In the genomic region with DNA sequence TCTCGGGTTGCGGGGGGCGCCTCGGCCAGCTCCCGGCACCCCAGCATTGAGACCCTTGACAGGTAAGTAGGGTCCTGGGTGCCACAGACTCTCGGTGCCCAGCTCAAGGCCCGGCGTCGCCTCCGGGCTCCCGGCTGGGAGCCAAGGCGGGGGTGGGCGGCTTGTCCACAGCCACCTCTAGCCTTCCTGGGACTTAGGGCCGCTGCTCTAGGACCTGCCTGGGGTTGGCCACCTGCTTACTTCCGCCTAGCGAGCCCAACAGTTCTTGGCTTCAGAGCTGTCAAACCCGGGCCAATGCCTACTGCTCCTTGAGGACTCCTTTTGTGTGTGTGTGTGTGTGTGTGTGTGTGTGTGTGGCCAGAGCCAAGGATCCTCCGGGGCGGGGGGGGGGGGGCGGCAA, we compare ENCODE assay signal across 8 mouse cellular contexts. TPM values are rescaled to one million over a fixed set of nuclear protein-coding genes. Genes with fewer than 3 reads are reported as not detected.
DNase-seq lines count a peak whose midpoint lies in the region; ATAC-seq and TF ChIP-seq lines count a peak whose summit lies in the region.

No protein-coding gene starts in this region.

- no peaks in the 10 kb centered on the region for H3K9me3 ChIP-seq in liver, embryonic 14.5 days (ENCODE audit: control insufficient read depth, low read length)
- H3K9me3 ChIP-seq in neural tube, embryonic 15.5 days (replicated peaks) = no peaks in the 10 kb centered on the region

- DNase-seq in urinary bladder, postnatal 14 days (ENCODE audit: low spot score) = peak; percentile 6
- DNase-seq in urinary bladder, postnatal 10 days (ENCODE audit: low spot score) = no peak
- peak; percentile 58 to 63 for DNase-seq in cerebellum, postnatal 10 days
- DNase-seq in gastrocnemius, adult 2 months = peak; percentile 58
- DNase-seq in kidney, adult 2 months = peak; percentile 41
- DNase-seq in liver, embryonic 14.5 days (ENCODE audit: low read depth in 3 of 3, low spot score in 3 of 3) = no peak
- DNase-seq in thymus, postnatal 4 days = peak; percentile 35

- no peak for TF ChIP-seq POLR2A in kidney, adult 2 months (IDR thresholded peaks at IDR 0.05; ENCODE audit: low read depth, low read length)

- no peak for TF ChIP-seq EP300 in liver, embryonic 14.5 days (IDR thresholded peaks at IDR 0.05; ENCODE audit: low read depth)

- 0% methylated on average over 14 of the region's 20 CpGs for WGBS in kidney, adult 2 months
- WGBS in liver, embryonic 14.5 days (ENCODE audit: insufficient replicate concordance) = 17% methylated on average over 18 of the region's 20 CpGs
- 29% methylated on average over 12 of the region's 20 CpGs for WGBS in neural tube, embryonic 15.5 days

- no peaks in the 10 kb centered on the region for H3K27me3 ChIP-seq in kidney, adult 2 months (replicated peaks; ENCODE audit: control insufficient read depth, insufficient read depth, low read length)
- H3K27me3 ChIP-seq in liver, embryonic 14.5 days (ENCODE audit: control insufficient read depth, insufficient read depth, low read length) = no peaks in the 10 kb centered on the region
- H3K27me3 ChIP-seq in neural tube, embryonic 15.5 days (replicated peaks) = no peaks in the 10 kb centered on the region

- intact Hi-C loops in gastrocnemius, adult 2 months (cut with DNase I) = no loop called here

- H3K27ac ChIP-seq in gastrocnemius, adult 2 months = peak overlapping the region; percentile 92
- peak overlapping the region; percentile 70 for H3K27ac ChIP-seq in kidney, adult 2 months (ENCODE audit: insufficient read depth, low read depth, low read length)
- H3K27ac ChIP-seq in liver, embryonic 14.5 days = no peak overlapping the region
- peak overlapping the region; percentile 80 for H3K27ac ChIP-seq in neural tube, embryonic 15.5 days (replicated peaks)

- no peaks in the 10 kb centered on the region for H3K4me1 ChIP-seq in kidney, adult 2 months (ENCODE audit: control insufficient read depth, insufficient read depth, low read length)
- H3K4me1 ChIP-seq in liver, embryonic 14.5 days (replicated peaks; ENCODE audit: control insufficient read depth in 2 of 2, insufficient read depth in 2 of 2, low read length in 1 of 2) = 0 out of 4 replicates have a peak, but pooled peaks cover 0 to 2% of the 10 kb centered on the region in 2 experiments
- no peaks in the 10 kb centered on the region for H3K4me1 ChIP-seq in neural tube, embryonic 15.5 days

- peak overlapping the region; percentile 87 for H3K4me3 ChIP-seq in gastrocnemius, adult 2 months
- peak overlapping the region; percentile 66 for H3K4me3 ChIP-seq in kidney, adult 2 months (ENCODE audit: insufficient read depth, low read depth, low read length)
- H3K4me3 ChIP-seq in liver, embryonic 14.5 days (ENCODE audit: insufficient read depth in 1 of 2, low read depth in 2 of 2, low read length in 2 of 2) = peak overlapping the region; percentile 63 to 84
- peak overlapping the region; percentile 62 for H3K4me3 ChIP-seq in neural tube, embryonic 15.5 days (replicated peaks)

- ATAC-seq in liver, embryonic 14.5 days (ENCODE audit: insufficient read depth) = peak; percentile 73
- peak; percentile 82 for ATAC-seq in neural tube, embryonic 15.5 days (ENCODE audit: low FRiP score)

- H3K4me2 ChIP-seq in liver, embryonic 14.5 days (ENCODE audit: low read depth) = peak overlapping the region; percentile 71
- peak overlapping the region; percentile 57 for H3K4me2 ChIP-seq in neural tube, embryonic 15.5 days

- peak overlapping the region; percentile 81 for H3K9ac ChIP-seq in liver, embryonic 14.5 days (replicated peaks)
- H3K9ac ChIP-seq in neural tube, embryonic 15.5 days (replicated peaks) = peak overlapping the region; percentile 69

- no peak for TF ChIP-seq CTCF in gastrocnemius, adult 2 months (IDR thresholded peaks at IDR 0.05)
- no peak for TF ChIP-seq CTCF in kidney, adult 2 months (conservative IDR thresholded peaks at IDR 0.05; ENCODE audit: insufficient read depth, insufficient read length, low read depth, low read length)
- no peak for TF ChIP-seq CTCF in liver, embryonic 14.5 days (IDR thresholded peaks at IDR 0.05; ENCODE audit: low read depth)

- no peaks in the 10 kb centered on the region for H3K36me3 ChIP-seq in kidney, adult 2 months (ENCODE audit: control insufficient read depth, insufficient read depth, low read length)
- H3K36me3 ChIP-seq in liver, embryonic 14.5 days (replicated peaks; ENCODE audit: control insufficient read depth, insufficient read depth, low read depth) = no peaks in the 10 kb centered on the region
- no peaks in the 10 kb centered on the region for H3K36me3 ChIP-seq in neural tube, embryonic 15.5 days

RNA-seq across cellular contexts. Expression of gene Mtmr1, which starts 0.5 kb away (rescaled TPM):
- 10 to 100 TPM; 36.6 to 42.0 TPM for total RNA-seq in gastrocnemius, adult 2 months (2021)
- polyA plus RNA-seq in kidney, adult 2 months (2012; rRNA removed) = 7.6 and 8.2 TPM in 2 replicates
- polyA plus RNA-seq in liver, embryonic 14.5 days (2012; rRNA removed) = 2.3 and 2.8 TPM in 2 replicates
- 6.4 and 6.8 TPM in 2 replicates for polyA plus RNA-seq in liver, embryonic 14.5 days (2014; fragmentation: Nextera tagmentation; extraction: Ambion mirVana)
- 13.5 and 16.2 TPM in 2 replicates for polyA plus RNA-seq in neural tube, embryonic 15.5 days (2015; fragmentation: Nextera tagmentation; extraction: Ambion mirVana)

Comparison
In these comparisons a context has a peak if more than half of its experiments do, and no peak if none do; other contexts are left out.
1. DNase-seq: peak in urinary bladder, postnatal 14 days (single experiment), cerebellum, postnatal 10 days (2 of 2), gastrocnemius, adult 2 months (single experiment), kidney, adult 2 months (single experiment) and thymus, postnatal 4 days (single experiment); none in urinary bladder, postnatal 10 days (single experiment) and liver, embryonic 14.5 days (0 of 3).
2. Peak in every context shown above with its lines, with median percentiles within 50 percentile points of each other: H3K4me3 ChIP-seq.